Mouse (Mus musculus): ENCODE measurements at regions not wholly inside any gene's neighbourhood (a gene's known extent, or its start where the extent isn't known, plus 50 kb on each side); places are given as distances from the start of the nearest gene placed in this dataset.

- DNase-seq (ENCODE audit: low spot score) = no peak
- Histone ChIP-seq H3K4me3 (no peak overlapping the region), H3K36me3 (no peaks in the 10 kb centered on the region), H3K27ac (no peak overlapping the region), H3K27me3 (ENCODE audit: insufficient read depth, poor library complexity, severe bottlenecking) (no peaks in the 10 kb centered on the region), H3K9me3 (no peaks in the 10 kb centered on the region), H3K4me1 (no peaks in the 10 kb centered on the region; the same call in 1 of the 2 replicates)
- 74% methylated on average over 3 of the region's 3 CpGs for WGBS
Measured at GRCm38 (mm10) chr8:127768311-127768710, 590.1 kb upstream of the Nrp1 start.

GRCm38 (mm10) chr8:127769651-127770050 is 588.8 kb upstream of the Nrp1 start:
- Histone ChIP-seq H3K27ac (no peak overlapping the region), H3K4me3 (no peak overlapping the region), H3K36me3 (no peaks in the 10 kb centered on the region), H3K27me3 (ENCODE audit: insufficient read depth, poor library complexity, severe bottlenecking) (no peaks in the 10 kb centered on the region), H3K9me3 (no peaks in the 10 kb centered on the region), H3K4me1 (no peaks in the 10 kb centered on the region; the same call in 1 of the 2 replicates)
- 90% methylated on average over 1 of the region's 1 CpGs for WGBS
- no peak for DNase-seq (ENCODE audit: low spot score)

GRCm38 (mm10) chr8:127771781-127772180 is 586.6 kb upstream of the Nrp1 start:
- Histone ChIP-seq H3K4me1 (no peaks in the 10 kb centered on the region; the same call in 1 of the 2 replicates), H3K36me3 (no peaks in the 10 kb centered on the region), H3K4me3 (no peak overlapping the region), H3K27me3 (ENCODE audit: insufficient read depth, poor library complexity, severe bottlenecking) (no peaks in the 10 kb centered on the region), H3K9me3 (no peaks in the 10 kb centered on the region), H3K27ac (no peak overlapping the region)
- WGBS = 69% methylated on average over 1 of the region's 1 CpGs
- no peak for DNase-seq (ENCODE audit: low spot score)

- Histone ChIP-seq H3K27ac (no peak overlapping the region), H3K4me3 (no peak overlapping the region), H3K4me1 (no peaks in the 10 kb centered on the region; the same call in 1 of the 2 replicates), H3K9me3 (no peaks in the 10 kb centered on the region), H3K27me3 (ENCODE audit: insufficient read depth, poor library complexity, severe bottlenecking) (no peaks in the 10 kb centered on the region), H3K36me3 (no peaks in the 10 kb centered on the region)
- 82% methylated on average over 3 of the region's 3 CpGs for WGBS
- no peak for DNase-seq (ENCODE audit: low spot score)
Measured at GRCm38 (mm10) chr8:127772415-127772814, 586.0 kb upstream of the Nrp1 start.

GRCm38 (mm10) chr8:127772917-127773316 is 585.5 kb upstream of the Nrp1 start:
- Histone ChIP-seq H3K4me1 (no peaks in the 10 kb centered on the region; the same call in 1 of the 2 replicates), H3K27ac (no peak overlapping the region)
- 83% methylated on average over 2 of the region's 2 CpGs for WGBS

GRCm38 (mm10) chr8:127774642-127775041 is 583.8 kb upstream of the Nrp1 start:
- no peak overlapping the region for H3K27ac ChIP-seq
- H3K4me3 ChIP-seq = no peak overlapping the region
- 88% methylated on average over 9 of the region's 9 CpGs for WGBS
- no peaks in the 10 kb centered on the region for H3K9me3 ChIP-seq
- DNase-seq (ENCODE audit: low spot score) = no peak
- no peaks in the 10 kb centered on the region for H3K36me3 ChIP-seq
- peaks cover 5% of the 10 kb centered on the region; the same call in 1 of the 2 replicates for H3K4me1 ChIP-seq
- no peaks in the 10 kb centered on the region for H3K27me3 ChIP-seq (ENCODE audit: insufficient read depth, poor library complexity, severe bottlenecking)

More at GRCm38 (mm10) chr8:127772917-127773316, 585.5 kb upstream of the Nrp1 start:
- H3K27me3 ChIP-seq (ENCODE audit: insufficient read depth, poor library complexity, severe bottlenecking) = no peaks in the 10 kb centered on the region
- DNase-seq (ENCODE audit: low spot score) = no peak
- no peaks in the 10 kb centered on the region for H3K9me3 ChIP-seq
- H3K36me3 ChIP-seq = no peaks in the 10 kb centered on the region
- H3K4me3 ChIP-seq = no peak overlapping the region

GRCm38 (mm10) chr8:127775160-127775559 is 583.2 kb upstream of the Nrp1 start:
- Histone ChIP-seq H3K4me1 (peaks cover 5% of the 10 kb centered on the region; the same call in 1 of the 2 replicates), H3K4me3 (no peak overlapping the region), H3K36me3 (no peaks in the 10 kb centered on the region), H3K9me3 (no peaks in the 10 kb centered on the region), H3K27ac (no peak overlapping the region), H3K27me3 (ENCODE audit: insufficient read depth, poor library complexity, severe bottlenecking) (no peaks in the 10 kb centered on the region)
- WGBS = 47% methylated on average over 1 of the region's 1 CpGs
- DNase-seq (ENCODE audit: low spot score) = no peak

- no peak for DNase-seq (ENCODE audit: low spot score)
- no peak overlapping the region for H3K4me3 ChIP-seq
- WGBS = 66% methylated on average over 7 of the region's 7 CpGs
- no peaks in the 10 kb centered on the region for H3K27me3 ChIP-seq (ENCODE audit: insufficient read depth, poor library complexity, severe bottlenecking)
- H3K27ac ChIP-seq = no peak overlapping the region
- no peaks in the 10 kb centered on the region for H3K9me3 ChIP-seq
- H3K36me3 ChIP-seq = no peaks in the 10 kb centered on the region
- H3K4me1 ChIP-seq = peaks cover 5% of the 10 kb centered on the region; the same call in 1 of the 2 replicates
Measured at GRCm38 (mm10) chr8:127775747-127776146, 582.7 kb upstream of the Nrp1 start.

GRCm38 (mm10) chr8:127778352-127779020 is 579.9 kb upstream of the Nrp1 start:
- no peak for DNase-seq (ENCODE audit: low spot score)
- Histone ChIP-seq H3K27ac (no peak overlapping the region), H3K4me3 (no peak overlapping the region), H3K36me3 (no peaks in the 10 kb centered on the region), H3K4me1 (peaks cover 6% of the 10 kb centered on the region; the same call in 1 of the 2 replicates), H3K27me3 (ENCODE audit: insufficient read depth, poor library complexity, severe bottlenecking) (no peaks in the 10 kb centered on the region), H3K9me3 (no peaks in the 10 kb centered on the region)
- 60% methylated on average over 4 of the region's 4 CpGs for WGBS

GRCm38 (mm10) chr8:127779021-127779689 is 579.2 kb upstream of the Nrp1 start:
- no peaks in the 10 kb centered on the region for H3K27me3 ChIP-seq (ENCODE audit: insufficient read depth, poor library complexity, severe bottlenecking)
- H3K9me3 ChIP-seq = no peaks in the 10 kb centered on the region
- 77% methylated on average over 7 of the region's 7 CpGs for WGBS
- H3K27ac ChIP-seq = no peak overlapping the region
- peaks cover 13% of the 10 kb centered on the region for H3K4me1 ChIP-seq
- H3K4me3 ChIP-seq = no peak overlapping the region
- no peaks in the 10 kb centered on the region for H3K36me3 ChIP-seq
- no peak for DNase-seq (ENCODE audit: low spot score)

GRCm38 (mm10) chr8:127780596-127780995 is 577.8 kb upstream of the Nrp1 start:
- Histone ChIP-seq H3K36me3 (no peaks in the 10 kb centered on the region), H3K4me3 (no peak overlapping the region), H3K27me3 (ENCODE audit: insufficient read depth, poor library complexity, severe bottlenecking) (no peaks in the 10 kb centered on the region), H3K27ac (no peak overlapping the region), H3K4me1 (peaks cover 13% of the 10 kb centered on the region), H3K9me3 (no peaks in the 10 kb centered on the region)
- 83% methylated on average over 3 of the region's 3 CpGs for WGBS
- DNase-seq (ENCODE audit: low spot score) = no peak

- no peaks in the 10 kb centered on the region for H3K9me3 ChIP-seq
- no peaks in the 10 kb centered on the region for H3K36me3 ChIP-seq
- H3K27ac ChIP-seq = no peak overlapping the region
- H3K27me3 ChIP-seq (ENCODE audit: insufficient read depth, poor library complexity, severe bottlenecking) = no peaks in the 10 kb centered on the region
- 73% methylated on average over 1 of the region's 1 CpGs for WGBS
- DNase-seq (ENCODE audit: low spot score) = no peak
- H3K4me1 ChIP-seq = peaks cover 13% of the 10 kb centered on the region
- no peak overlapping the region for H3K4me3 ChIP-seq
Measured at GRCm38 (mm10) chr8:127781011-127781410, 577.4 kb upstream of the Nrp1 start.

- Histone ChIP-seq H3K36me3 (no peaks in the 10 kb centered on the region), H3K4me3 (no peak overlapping the region), H3K27me3 (ENCODE audit: insufficient read depth, poor library complexity, severe bottlenecking) (no peaks in the 10 kb centered on the region), H3K4me1 (no peaks in the 10 kb centered on the region), H3K27ac (no peak overlapping the region), H3K9me3 (no peaks in the 10 kb centered on the region)
- 92% methylated on average over 5 of the region's 5 CpGs for WGBS
- DNase-seq (ENCODE audit: low spot score) = no peak
Measured at GRCm38 (mm10) chr8:127792611-127793010, 565.8 kb upstream of the Nrp1 start.

Measured in heart, embryonic 10.5 days (tissue).